Mouse (Mus musculus) gastrocnemius, postnatal 36 days (tissue): ENCODE measurements around the gene Dnajc28. TPM values are rescaled to one million over a fixed set of nuclear protein-coding genes. Genes with fewer than 3 reads are reported as not detected.

Source experiments
- total RNA-seq, 2 experiments: library from RNA; stranded (reverse); gene quantifications; 2 replicates each; pipeline ENCODE4 v1.2.3; 2021

Dnajc28 gene
- total RNA-seq, 2 experiments from 2014 or later = 12.7 to 15.6 TPM

Other genes with a start within 250 kb of the Dnajc28 start
- 1 to 10 TPM; 7.1 to 7.3 TPM for gene Ifnar2, start 246.2 kb downstream of the Dnajc28 start, total RNA-seq
- not detected for gene Gm21970, start 227.3 kb downstream of the Dnajc28 start, total RNA-seq
- 1 to 10 TPM; 6.6 to 6.7 TPM for gene Il10rb, start 212.9 kb downstream of the Dnajc28 start, total RNA-seq
- gene Ifnar1, start 133.8 kb downstream of the Dnajc28 start, total RNA-seq = 10 to 100 TPM in 1 of 2 experiments, 1 to 10 TPM in 1; 9.6 to 11.3 TPM
- 10 to 100 TPM; 58.2 to 63.2 TPM for gene Ifngr2, start 72.0 kb downstream of the Dnajc28 start, total RNA-seq
- 10 to 100 TPM; 13.7 to 16.4 TPM for gene Tmem50b, start 21.2 kb downstream of the Dnajc28 start, total RNA-seq
- 10 to 100 TPM; 48.3 to 57.9 TPM for gene Gart, start 27.9 kb upstream of the Dnajc28 start, total RNA-seq
- gene Son, start 28.5 kb upstream of the Dnajc28 start, total RNA-seq = 100 to 1,000 TPM in 1 of 2 experiments, 10 to 100 TPM in 1; 87.4 to 101 TPM
- gene Donson, start 69.7 kb upstream of the Dnajc28 start, total RNA-seq = 1 to 10 TPM; 1.2 to 1.5 TPM
- 10 to 100 TPM; 12.7 to 17.0 TPM for gene Cryzl1, start 109.9 kb upstream of the Dnajc28 start, total RNA-seq
- 10 to 100 TPM; 49.7 to 69.7 TPM for gene Itsn1, start 110.3 kb upstream of the Dnajc28 start, total RNA-seq